Mouse (Mus musculus): Measurements from ENCODE around the gene Ank2.
"Not testable (repeated sequence)": the region's sequence is repeated elsewhere in the genome, so short reads cannot be mapped to it uniquely, and the experiment has no call there.

The Ank2 gene

DNA sequence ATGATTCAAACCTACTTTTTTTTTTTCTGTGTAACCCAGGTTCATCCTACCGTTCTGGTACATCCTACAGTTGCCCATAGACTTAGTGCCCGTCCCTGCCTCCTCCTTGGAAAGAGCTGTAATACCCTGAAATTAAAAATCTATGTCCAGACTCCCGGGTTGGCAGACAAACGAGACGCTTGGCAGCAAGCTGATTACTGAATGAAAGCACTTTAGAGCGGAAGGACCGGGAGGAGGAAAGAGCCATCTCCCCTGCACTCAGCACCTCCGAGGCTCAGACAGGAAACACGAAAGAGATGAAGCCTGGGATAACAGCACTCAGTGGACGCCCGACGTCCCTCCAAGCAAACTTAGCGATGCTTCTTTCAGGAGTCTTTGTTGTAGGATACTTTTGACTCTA, 69.3 kb downstream of the Ank2 start:
- DNase-seq (ENCODE audit: inconsistent age in 2 of 2, low spot score in 1 of 2): no peak

DNA sequence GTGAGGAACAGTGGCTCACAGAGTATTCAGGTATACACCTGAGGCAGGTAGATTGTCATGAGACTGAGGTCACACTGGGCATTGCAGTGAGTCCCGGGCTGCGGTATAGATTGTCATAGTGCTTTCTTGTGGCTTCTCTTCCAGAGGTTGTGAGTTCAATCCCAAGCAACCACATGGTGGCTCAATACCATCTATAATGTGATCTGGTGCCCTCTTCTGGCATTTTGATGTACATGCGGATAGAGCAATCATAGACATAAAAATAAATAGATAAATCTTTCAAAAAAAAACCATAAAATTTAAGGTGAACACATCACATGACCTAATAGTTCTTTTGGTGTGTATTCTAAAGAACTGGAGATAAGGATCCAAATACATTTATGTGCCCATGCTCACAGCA, 70.6 kb downstream of the Ank2 start:
- DNase-seq (ENCODE audit: inconsistent age in 2 of 2, low spot score in 1 of 2): no peak

GRCm38 (mm10) chr3:127416950-127417349, 82.2 kb downstream of the Ank2 start:
- no peak for DNase-seq (ENCODE audit: inconsistent age in 2 of 2, low spot score in 1 of 2)

DNA sequence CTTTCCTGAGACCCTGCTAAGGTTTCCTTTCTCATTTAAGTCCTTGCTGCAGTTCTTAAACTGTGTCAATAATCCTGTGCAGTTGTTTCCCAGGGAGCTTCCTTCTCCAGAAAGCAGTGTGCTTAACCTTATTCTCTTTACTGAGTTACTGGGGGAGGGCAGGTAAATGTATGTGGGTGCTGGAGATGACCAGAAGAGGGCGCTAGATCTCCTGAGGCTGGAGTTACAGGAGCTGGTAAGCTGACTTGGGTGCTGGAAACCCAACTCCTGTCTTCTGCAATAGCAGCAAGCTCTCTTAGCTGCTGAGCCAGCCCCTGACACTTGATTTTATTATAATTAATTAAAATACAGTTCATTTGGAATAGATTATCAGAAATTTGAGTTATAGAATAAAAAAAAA, 84.7 kb downstream of the Ank2 start:
- DNase-seq (ENCODE audit: inconsistent age in 2 of 2, low spot score in 1 of 2): no peak

DNA sequence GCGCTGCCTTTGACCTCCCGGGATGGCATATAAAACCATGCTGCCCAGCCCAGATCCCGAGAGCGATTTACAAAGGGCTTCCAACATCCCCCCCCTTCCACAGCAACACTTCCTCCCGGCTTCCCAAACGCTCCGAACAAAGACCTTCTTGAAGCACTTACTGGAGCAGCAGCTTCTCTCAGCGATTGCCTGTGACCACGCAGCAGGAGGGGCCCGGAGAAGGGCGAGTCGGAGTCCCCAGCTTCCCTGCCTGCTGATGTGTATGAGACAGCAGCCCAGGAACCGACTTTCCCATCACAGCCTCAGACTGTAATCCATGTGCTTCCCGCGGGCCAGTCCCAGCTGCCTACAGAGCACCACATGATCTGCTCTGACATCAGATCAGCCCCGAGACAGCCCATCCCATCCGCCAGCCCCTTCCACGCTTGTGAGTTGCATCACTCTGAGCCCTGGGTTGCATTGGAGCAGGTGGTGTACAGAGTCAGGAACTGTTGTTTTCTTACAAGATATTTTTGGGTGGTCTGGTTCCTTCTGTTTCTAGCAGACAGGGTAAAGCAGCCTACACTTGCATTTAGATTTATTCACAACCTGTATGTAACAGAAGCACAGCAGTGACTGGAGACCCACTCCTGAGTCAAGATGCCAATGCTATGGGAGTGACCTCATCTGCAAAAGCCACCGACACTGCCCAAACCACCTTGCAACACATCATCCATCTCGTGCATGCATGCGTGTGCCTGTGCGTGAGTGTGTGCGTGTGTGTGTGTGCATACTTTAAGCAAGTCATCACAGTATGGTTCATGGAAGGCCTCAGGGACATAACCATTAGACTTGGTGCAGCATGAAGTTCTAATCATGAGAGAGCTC, 90.2 kb downstream of the Ank2 start:
- DNase-seq (ENCODE audit: inconsistent age in 2 of 2, low spot score in 1 of 2): peak; percentile 64 to 80

GRCm38 (mm10) chr3:127407868-127408574, 91.1 kb downstream of the Ank2 start:
- DNase-seq (ENCODE audit: inconsistent age in 2 of 2, low spot score in 1 of 2): no peak

DNA sequence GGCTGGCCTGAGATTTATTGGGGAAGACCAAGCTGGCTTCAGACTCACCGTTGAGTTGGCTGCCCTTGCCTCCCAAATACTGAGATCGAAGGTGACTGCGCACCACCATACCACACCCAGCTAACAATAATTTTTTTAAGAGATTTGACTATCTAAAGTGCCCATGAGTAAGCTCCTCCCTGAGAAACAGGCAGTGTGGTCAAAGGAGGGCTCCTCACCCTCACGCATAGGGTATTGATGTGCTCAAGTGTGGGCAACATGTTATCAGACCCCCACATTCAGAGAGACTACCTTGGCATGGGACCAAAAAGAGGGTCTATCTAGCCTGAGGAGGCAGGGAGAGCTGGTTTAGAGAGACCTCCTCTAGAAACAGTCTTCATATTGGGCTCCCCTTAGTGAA, 92.3 kb downstream of the Ank2 start:
- DNase-seq (ENCODE audit: inconsistent age in 2 of 2, low spot score in 1 of 2): no peak

GRCm38 (mm10) chr3:127404371-127404770, 94.8 kb downstream of the Ank2 start:
- DNase-seq (ENCODE audit: inconsistent age in 2 of 2, low spot score in 1 of 2): no peak

DNA sequence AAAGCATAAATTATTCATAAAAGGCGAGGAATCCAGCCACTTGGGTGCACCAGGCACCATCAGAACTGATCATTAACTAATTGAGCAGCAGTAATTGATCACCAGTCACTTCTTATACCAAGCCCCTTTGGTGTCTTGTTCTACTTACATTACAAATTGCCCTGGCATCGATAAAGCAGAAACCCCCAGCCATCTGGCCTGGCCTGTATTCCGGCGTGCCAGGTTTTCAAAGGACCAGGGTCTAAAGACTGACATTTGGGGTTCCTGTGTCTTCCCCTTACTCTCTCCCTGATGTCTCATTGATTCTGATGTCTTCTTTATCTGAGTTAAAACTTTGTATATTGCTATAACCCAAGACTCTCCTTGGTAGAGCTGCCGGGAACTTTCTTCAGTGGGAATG, 98.2 kb downstream of the Ank2 start:
- DNase-seq (ENCODE audit: inconsistent age in 2 of 2, low spot score in 1 of 2): no peak

DNA sequence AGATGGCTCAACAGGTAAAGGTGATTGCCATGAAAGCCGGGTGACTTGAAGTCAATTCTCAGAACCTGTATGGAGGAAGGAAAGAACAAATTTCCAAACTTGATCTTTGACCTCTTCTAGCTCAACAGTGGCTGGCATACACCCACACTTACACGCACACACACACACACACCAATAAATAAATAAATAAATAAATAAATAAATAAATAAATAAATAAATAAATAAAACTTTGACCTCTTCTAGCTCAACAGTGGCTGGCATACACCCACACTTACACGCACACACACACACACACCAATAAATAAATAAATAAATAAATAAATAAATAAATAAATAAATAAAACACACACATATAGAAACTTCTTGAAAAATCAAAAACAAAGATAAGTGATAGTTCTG, 98.7 kb downstream of the Ank2 start:
- DNase-seq (ENCODE audit: inconsistent age in 2 of 2, low spot score in 1 of 2): not testable (repeated sequence)

- DNase-seq (ENCODE audit: inconsistent age in 2 of 2, low spot score in 1 of 2): no peak
Measured at GRCm38 (mm10) chr3:127397774-127398173, 101.4 kb downstream of the Ank2 start.

- DNase-seq (ENCODE audit: inconsistent age in 2 of 2, low spot score in 1 of 2): no peak
Measured at GRCm38 (mm10) chr3:127395202-127395601, 103.9 kb downstream of the Ank2 start.

DNA sequence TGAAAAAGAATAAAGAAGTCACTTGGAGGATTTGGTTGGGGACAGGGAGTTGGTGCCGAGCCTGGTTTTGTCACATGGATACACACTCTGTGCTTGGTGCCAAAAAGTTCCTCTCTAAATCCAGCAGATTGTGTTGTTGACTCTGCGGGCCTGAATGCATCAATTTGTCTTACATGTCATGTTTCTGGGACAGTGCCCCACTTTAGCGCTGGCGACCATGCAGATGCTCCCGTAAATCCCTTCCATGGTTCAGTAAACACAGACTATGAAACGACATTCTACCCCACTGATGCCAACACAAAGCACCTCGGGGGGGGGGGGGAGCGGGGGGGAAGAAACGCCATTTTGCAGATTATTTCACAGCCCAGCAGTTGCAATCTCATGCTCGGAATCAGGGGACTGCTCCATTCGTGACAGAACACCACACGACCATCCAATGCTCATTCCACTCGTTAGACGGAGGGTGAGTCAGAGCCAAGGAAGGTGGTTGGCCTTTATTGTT, 112.1 kb downstream of the Ank2 start:
- DNase-seq (ENCODE audit: inconsistent age in 2 of 2, low spot score in 1 of 2): no peak

GRCm38 (mm10) chr3:127383231-127383630, 115.9 kb downstream of the Ank2 start:
- no peak for DNase-seq (ENCODE audit: inconsistent age in 2 of 2, low spot score in 1 of 2)

DNA sequence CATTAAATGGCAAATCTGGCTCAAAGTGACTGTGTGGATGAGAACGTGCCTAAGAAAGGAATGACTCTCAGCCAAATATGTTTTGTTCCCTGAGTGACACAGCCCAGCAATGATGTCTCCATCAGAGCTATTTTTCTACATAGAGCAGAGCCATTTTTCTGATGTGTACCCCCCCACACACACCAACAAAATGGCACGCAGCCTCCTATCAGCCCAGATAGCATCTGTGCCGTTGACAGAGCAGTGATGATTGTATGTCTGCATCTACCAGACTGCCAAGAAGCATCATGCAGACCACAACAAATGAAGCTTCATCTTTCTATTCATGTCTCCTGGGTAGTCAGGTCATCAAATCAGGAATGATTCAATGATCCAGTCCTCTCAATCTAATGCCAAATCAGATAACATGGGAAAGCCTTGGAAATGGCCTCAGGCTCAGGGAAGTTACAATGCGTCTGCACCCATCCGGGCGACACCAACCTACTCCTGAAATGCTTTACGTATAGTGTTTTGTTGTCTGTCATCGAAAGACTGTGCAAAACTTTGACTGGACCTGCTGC, 122.2 kb downstream of the Ank2 start:
- peak in 1 of 2 experiments; percentile 49 for DNase-seq (ENCODE audit: inconsistent age in 2 of 2, low spot score in 1 of 2)

GRCm38 (mm10) chr3:127375956-127376660, 123.0 kb downstream of the Ank2 start:
- peak in 1 of 2 experiments; percentile 70 for DNase-seq (ENCODE audit: inconsistent age in 2 of 2, low spot score in 1 of 2)

GRCm38 (mm10) chr3:127374190-127374710, 124.9 kb downstream of the Ank2 start:
- no peak for DNase-seq (ENCODE audit: inconsistent age in 2 of 2, low spot score in 1 of 2)

GRCm38 (mm10) chr3:127371774-127372173, 127.4 kb downstream of the Ank2 start:
- no peak for DNase-seq (ENCODE audit: inconsistent age in 2 of 2, low spot score in 1 of 2)

DNA sequence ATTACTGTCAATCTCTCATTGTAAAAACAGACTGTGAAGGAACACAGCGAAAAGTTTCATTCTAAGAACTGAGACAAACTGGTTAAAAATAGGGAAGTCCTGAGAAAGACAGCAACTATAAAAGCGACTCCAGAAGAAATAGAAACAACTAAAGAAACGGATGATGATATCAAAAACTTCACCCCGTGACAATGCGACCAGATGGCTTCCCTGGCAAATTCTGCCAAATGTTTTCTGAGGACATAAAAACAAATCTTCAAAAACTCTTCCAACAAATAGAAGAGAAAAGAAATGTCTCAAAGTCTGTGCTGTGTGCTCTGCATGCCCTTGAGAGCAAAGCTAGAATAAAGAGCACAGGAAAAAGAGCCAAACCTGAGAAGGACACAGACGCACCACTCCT, 129.6 kb downstream of the Ank2 start:
- no peak for DNase-seq (ENCODE audit: inconsistent age in 2 of 2, low spot score in 1 of 2)

- DNase-seq (ENCODE audit: inconsistent age in 2 of 2, low spot score in 1 of 2): no peak
Measured at GRCm38 (mm10) chr3:127367450-127367849, 131.7 kb downstream of the Ank2 start.

DNA sequence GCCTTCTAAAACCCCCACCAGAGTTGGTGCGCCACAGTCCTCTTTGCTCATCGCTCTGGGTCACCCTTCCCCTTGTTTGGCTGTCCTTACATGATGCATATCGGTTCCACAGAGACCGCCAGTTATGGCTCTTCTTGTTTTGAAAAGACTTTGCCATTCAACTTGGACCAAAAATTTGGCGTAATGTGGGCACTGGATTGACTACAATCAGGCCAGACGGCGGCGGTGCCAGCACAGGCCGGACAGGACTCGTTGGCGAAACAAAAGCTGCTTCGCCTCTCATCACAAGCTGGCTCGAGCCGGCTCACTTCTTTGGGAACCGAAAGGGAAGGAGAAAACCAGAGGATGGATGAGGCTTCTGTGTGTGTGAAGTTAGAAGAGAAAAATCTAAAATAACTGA, 135.6 kb downstream of the Ank2 start:
- no peak for DNase-seq (ENCODE audit: inconsistent age in 2 of 2, low spot score in 1 of 2)
